Mouse (Mus musculus): ENCODE measurements around the gene Zbed3.

The Zbed3 gene

GRCm38 (mm10) chr13:95323400-95323799, at the start of gene Zbed3:
Zbed3 (plus strand) TSS chr13:95323612.
- DNase-seq = no peak

GRCm38 (mm10) chr13:95278426-95279025, 44.9 kb upstream of the Zbed3 start:
- DNase-seq = no peak

GRCm38 (mm10) chr13:95281740-95282673, 41.4 kb upstream of the Zbed3 start:
- DNase-seq = no peak

- peak; percentile 72 for DNase-seq
Measured at GRCm38 (mm10) chr13:95286989-95287388, 36.4 kb upstream of the Zbed3 start.

- no peak for DNase-seq
Measured at GRCm38 (mm10) chr13:95288027-95288426, 35.4 kb upstream of the Zbed3 start.

GRCm38 (mm10) chr13:95291983-95292382, 31.4 kb upstream of the Zbed3 start:
- DNase-seq = no peak

GRCm38 (mm10) chr13:95299956-95300355, 23.5 kb upstream of the Zbed3 start:
- DNase-seq = no peak

- no peak for DNase-seq
Measured at GRCm38 (mm10) chr13:95306596-95306995, 16.8 kb upstream of the Zbed3 start.

- no peak for DNase-seq
Measured at GRCm38 (mm10) chr13:95307100-95307655, 16.2 kb upstream of the Zbed3 start.

- DNase-seq = peak; percentile 22
Measured at GRCm38 (mm10) chr13:95312016-95312415, 11.4 kb upstream of the Zbed3 start.

- DNase-seq = no peak
Measured at GRCm38 (mm10) chr13:95319153-95319552, 4.3 kb upstream of the Zbed3 start.

GRCm38 (mm10) chr13:95320451-95320850, 3.0 kb upstream of the Zbed3 start:
- no peak for DNase-seq

- peak; percentile 42 for DNase-seq
Measured at GRCm38 (mm10) chr13:95323950-95324625, 676 bp downstream of the Zbed3 start.

- DNase-seq = peak; percentile 59
Measured at GRCm38 (mm10) chr13:95324626-95325079, 1.2 kb downstream of the Zbed3 start.

- peak; percentile 81 for DNase-seq
Measured at GRCm38 (mm10) chr13:95325080-95325906, 1.9 kb downstream of the Zbed3 start.

- no peak for DNase-seq
Measured at GRCm38 (mm10) chr13:95325907-95326550, 2.6 kb downstream of the Zbed3 start.

GRCm38 (mm10) chr13:95326611-95327344, 3.4 kb downstream of the Zbed3 start:
- DNase-seq = no peak

GRCm38 (mm10) chr13:95327345-95327741, 3.9 kb downstream of the Zbed3 start:
- DNase-seq = peak; percentile 22

- no peak for DNase-seq
Measured at GRCm38 (mm10) chr13:95328767-95329166, 5.4 kb downstream of the Zbed3 start.

GRCm38 (mm10) chr13:95330507-95330906, 7.1 kb downstream of the Zbed3 start:
- no peak for DNase-seq
